Mouse (Mus musculus) neural tube, embryonic 11.5 days (tissue): ENCODE results near the gene P3h3. TPM values are rescaled to one million over a fixed set of nuclear protein-coding genes. Genes with fewer than 3 reads are reported as not detected.
"Not testable (repeated sequence)": the region's sequence is repeated elsewhere in the genome, so short reads cannot be mapped to it uniquely, and the experiment has no call there.

Source experiments
- ATAC-seq: fragments of 200-750 bp; cut with Nextera tagmentation; 2 replicates; pipeline ENCODE4 v1.8.0; 2017; ENCODE audit warnings: moderate number of reproducible peaks, mild to moderate bottlenecking, moderate TSS enrichment, moderate library complexity; ENCODE audit not compliant: insufficient read depth, low FRiP score, low TSS enrichment
- DNase-seq: peaks from one replicate; pipeline ENCODE4 v3.0.0-alpha.2; 2015; ENCODE audit warnings: low spot score
- H3K27ac ChIP-seq: fragments of 300-500 bp; sonication (generic); 2 replicates; pipeline ENCODE4 v1.5.1; 2014; ENCODE audit warnings: low read depth, mild to moderate bottlenecking, low read length
- H3K27me3 ChIP-seq: fragments of 300-500 bp; sonication (generic); 2 replicates; pipeline ENCODE4 v1.6.1; 2014; ENCODE audit warnings: mild to moderate bottlenecking, low read length, mixed read lengths; ENCODE audit not compliant: control insufficient read depth, insufficient read depth
- H3K36me3 ChIP-seq: fragments of 300-500 bp; sonication (generic); 2 replicates; pipeline ENCODE4 v1.6.1; 2014; ENCODE audit warnings: mild to moderate bottlenecking, low read length, moderate library complexity, mixed read lengths; ENCODE audit not compliant: control insufficient read depth, insufficient read depth
- H3K4me1 ChIP-seq: fragments of 300-500 bp; sonication (generic); 2 replicates; pipeline ENCODE4 v1.6.1; 2014; ENCODE audit warnings: low read length, mixed read lengths; ENCODE audit not compliant: control insufficient read depth, insufficient read depth
- H3K4me2 ChIP-seq: fragments of 300-500 bp; sonication (generic); 2 replicates; pipeline ENCODE4 v1.6.1; 2014; ENCODE audit warnings: low read depth, mild to moderate bottlenecking, moderate library complexity
- H3K4me3 ChIP-seq: fragments of 300-500 bp; sonication (generic); 2 replicates; pipeline ENCODE4 v1.5.1; 2014; ENCODE audit warnings: low read depth, low read length
- H3K9ac ChIP-seq: fragments of 300-500 bp; sonication (generic); 2 replicates; pipeline ENCODE4 v1.6.1; 2014; ENCODE audit warnings: mild to moderate bottlenecking, low read length
- H3K9me3 ChIP-seq: fragments of 300-500 bp; sonication (generic); 2 replicates; pipeline ENCODE4 v1.6.1; 2016; ENCODE audit warnings: low read length; ENCODE audit not compliant: control insufficient read depth
- WGBS: fragments of 180-500 bp; shearing (Covaris S2); extraction: QIAGEN DNeasy Blood & Tissue Kit; methylation state at CpG from one replicate; pipeline ENCODE4 v1.1.7; 2014; 5-methylcytosine and 5-hydroxymethylcytosine counted together
- polyA plus RNA-seq: library from polyadenylated mRNA; unstranded; fragments of >200 nt; fragmentation: Nextera tagmentation; extraction: Ambion mirVana; gene quantifications from 2 replicates; pipeline ENCODE4 v1.2.1, GENCODE M21; 2014

P3h3 gene
- polyA plus RNA-seq, 1 experiment from 2014 or later = 14.6 TPM

- Histone ChIP-seq H3K9me3 (no peaks in the 10 kb centered on the region), H3K9ac (no peak overlapping the region), H3K4me2 (no peak overlapping the region), H3K27me3 (no peaks in the 10 kb centered on the region), H3K36me3 (no peaks in the 10 kb centered on the region), H3K4me3 (no peak overlapping the region), H3K27ac (no peak overlapping the region), H3K4me1 (0 out of 2 replicates have a peak, but pooled peaks cover 3% of the 10 kb centered on the region)
- peak; percentile 88 for ATAC-seq
- DNase-seq = peak; percentile 96
- WGBS = 9% methylated on average over 9 of the region's 9 CpGs
These were observed 10.2 kb downstream of the P3h3 start for GRCm38 (mm10) chr6:124847305-124847704.

GRCm38 (mm10) chr6:124840241-124841167 lies 17.0 kb downstream of the P3h3 start, which contains the start of gene Gnb3:
Gene Gnb3, minus strand, starts transcription at chr6:124840275.
- 43% methylated on average over 14 of the region's 15 CpGs for WGBS
- Histone ChIP-seq H3K36me3 (peaks cover 3% of the 10 kb centered on the region; the same call in 1 of the 2 replicates), H3K27ac (no peak within 1 kb of the TSS), H3K4me3 (no peak within 1 kb of the TSS), H3K4me2 (no peak within 1 kb of the TSS), H3K9me3 (no peaks in the 10 kb centered on the region), H3K4me1 (no peaks in the 10 kb centered on the region), H3K27me3 (no peaks in the 10 kb centered on the region), H3K9ac (peak within 1 kb of the TSS; percentile 11; the same call in 1 of the 2 replicates)
- ATAC-seq (no peak), DNase-seq (no peak)

- ATAC-seq (peak; percentile 15; the same call in 1 of the 2 replicates), DNase-seq (no peak)
- no peaks in the 10 kb centered on the region for H3K9me3 ChIP-seq
- H3K36me3 ChIP-seq = peaks cover 3% of the 10 kb centered on the region; the same call in 1 of the 2 replicates
- H3K4me2 ChIP-seq = no peak overlapping the region
- H3K27me3 ChIP-seq = no peaks in the 10 kb centered on the region
- WGBS = 13% methylated on average over 8 of the region's 8 CpGs
- no peak overlapping the region for H3K4me3 ChIP-seq
- no peaks in the 10 kb centered on the region for H3K4me1 ChIP-seq
- H3K27ac ChIP-seq = no peak overlapping the region
- H3K9ac ChIP-seq = peak overlapping the region; percentile 11; the same call in 1 of the 2 replicates
These were observed 17.7 kb downstream of the P3h3 start for GRCm38 (mm10) chr6:124839805-124840204.

GRCm38 (mm10) chr6:124836411-124836810 lies 21.1 kb downstream of the P3h3 start:
- Histone ChIP-seq H3K9me3 (no peaks in the 10 kb centered on the region), H3K36me3 (peaks cover 4% of the 10 kb centered on the region; the same call in 1 of the 2 replicates), H3K4me1 (no peaks in the 10 kb centered on the region; the same call in 1 of the 2 replicates), H3K4me2 (no peak overlapping the region), H3K27me3 (no peaks in the 10 kb centered on the region), H3K27ac (no peak overlapping the region), H3K9ac (no peak overlapping the region), H3K4me3 (no peak overlapping the region)
- DNase-seq (no peak), ATAC-seq (no peak)
- 86% methylated on average over 7 of the region's 7 CpGs for WGBS

- Histone ChIP-seq H3K27ac (no peak overlapping the region), H3K4me1 (no peaks in the 10 kb centered on the region; the same call in none of the 2 replicates), H3K36me3 (peaks cover 2% of the 10 kb centered on the region; the same call in 1 of the 2 replicates), H3K9ac (no peak overlapping the region; the same call in 1 of the 2 replicates), H3K4me3 (no peak overlapping the region), H3K9me3 (no peaks in the 10 kb centered on the region), H3K4me2 (no peak overlapping the region), H3K27me3 (no peaks in the 10 kb centered on the region)
- 50% methylated on average over 10 of the region's 10 CpGs for WGBS
- ATAC-seq = no peak
- DNase-seq = no peak
These were observed 22.0 kb downstream of the P3h3 start for GRCm38 (mm10) chr6:124835531-124835930.

GRCm38 (mm10) chr6:124834512-124835081 lies 23.0 kb downstream of the P3h3 start:
- peaks cover 3% of the 10 kb centered on the region for H3K4me1 ChIP-seq

GRCm38 (mm10) chr6:124831649-124832048 lies 25.9 kb downstream of the P3h3 start:
- DNase-seq = no peak
- peaks cover 2% of the 10 kb centered on the region; the same call in 1 of the 2 replicates for H3K36me3 ChIP-seq
- H3K27me3 ChIP-seq = no peaks in the 10 kb centered on the region
- no peak overlapping the region; the same call in 1 of the 2 replicates for H3K9ac ChIP-seq
- no peak overlapping the region for H3K4me3 ChIP-seq
- H3K27ac ChIP-seq = no peak overlapping the region
- 98% methylated on average over 8 of the region's 8 CpGs for WGBS
- H3K9me3 ChIP-seq = no peaks in the 10 kb centered on the region
- no peak for ATAC-seq
- peaks cover 8% of the 10 kb centered on the region for H3K4me1 ChIP-seq
- no peak overlapping the region; the same call in 1 of the 2 replicates for H3K4me2 ChIP-seq

More at GRCm38 (mm10) chr6:124834512-124835081, 23.0 kb downstream of the P3h3 start:
- Histone ChIP-seq H3K4me2 (no peak overlapping the region), H3K9me3 (no peaks in the 10 kb centered on the region), H3K4me3 (no peak overlapping the region), H3K27ac (no peak overlapping the region), H3K9ac (no peak overlapping the region), H3K36me3 (peaks cover 2% of the 10 kb centered on the region; the same call in 1 of the 2 replicates), H3K27me3 (no peaks in the 10 kb centered on the region)
- no peak for DNase-seq
- 83% methylated on average over 6 of the region's 6 CpGs for WGBS
- no peak for ATAC-seq

GRCm38 (mm10) chr6:124831199-124831598 lies 26.4 kb downstream of the P3h3 start:
- H3K27me3 ChIP-seq = not testable (repeated sequence)

More at GRCm38 (mm10) chr6:124831199-124831598, 26.4 kb downstream of the P3h3 start:
- WGBS = 90% methylated on average over 4 of the region's 4 CpGs
- H3K4me1 ChIP-seq, H3K9me3 ChIP-seq, DNase-seq, ATAC-seq, H3K27ac ChIP-seq, H3K9ac ChIP-seq, H3K36me3 ChIP-seq: not testable (repeated sequence)
- H3K4me2 ChIP-seq = peak overlapping the region; percentile 69
- H3K4me3 ChIP-seq = peak overlapping the region; percentile 68; the same call in 1 of the 2 replicates
